Mouse (Mus musculus) splenic B cell, adult 2 months (primary cell): Measurements from ENCODE around the gene Nsl1.

Experiments used
- DNase-seq: peaks from one replicate; pipeline ENCODE4 v3.0.0-alpha.2; 2011; ENCODE audit warnings: low read depth, low spot score
- H3K27me3 ChIP-seq: 2 replicates; pipeline ENCODE4 v1.6.1; 2012; ENCODE audit warnings: mild to moderate bottlenecking, low read length, moderate library complexity, mixed read lengths; ENCODE audit not compliant: control insufficient read depth, poor library complexity, insufficient read depth, severe bottlenecking
- H3K36me3 ChIP-seq: 2 replicates; pipeline ENCODE4 v1.6.1; 2012; ENCODE audit warnings: mild to moderate bottlenecking, low read length, moderate library complexity, mixed read lengths; ENCODE audit not compliant: control insufficient read depth, poor library complexity, insufficient read depth, severe bottlenecking

The Nsl1 gene

GRCm38 (mm10) chr1:191096871-191097681 is 34.3 kb downstream of the Nsl1 start:
- Histone ChIP-seq H3K27me3 (no peaks in the 10 kb centered on the region), H3K36me3 (no peaks in the 10 kb centered on the region)
- DNase-seq, result peak; percentile 17

GRCm38 (mm10) chr1:191097802-191098747 is 35.3 kb downstream of the Nsl1 start, which contains the start of gene Batf3:
TSS of gene Batf3 (plus strand) at chr1:191097847.
- no peaks in the 10 kb centered on the region for H3K36me3 ChIP-seq
- H3K27me3 ChIP-seq, result no peaks in the 10 kb centered on the region
- peak; percentile 43 for DNase-seq

- H3K36me3 ChIP-seq, result no peaks in the 10 kb centered on the region
- no peak for DNase-seq
- H3K27me3 ChIP-seq, result no peaks in the 10 kb centered on the region
Observed at GRCm38 (mm10) chr1:191099114-191099513, 36.3 kb downstream of the Nsl1 start.

GRCm38 (mm10) chr1:191099772-191100291 is 37.0 kb downstream of the Nsl1 start:
- no peak for DNase-seq
- Histone ChIP-seq H3K36me3 (no peaks in the 10 kb centered on the region), H3K27me3 (no peaks in the 10 kb centered on the region)

- DNase-seq, result no peak
- Histone ChIP-seq H3K27me3 (no peaks in the 10 kb centered on the region), H3K36me3 (no peaks in the 10 kb centered on the region)
Observed at GRCm38 (mm10) chr1:191102730-191103370, 40.0 kb downstream of the Nsl1 start.

- no peaks in the 10 kb centered on the region for H3K36me3 ChIP-seq
- H3K27me3 ChIP-seq, result no peaks in the 10 kb centered on the region
- no peak for DNase-seq
Observed at GRCm38 (mm10) chr1:191105246-191105645, 42.4 kb downstream of the Nsl1 start.

- no peak for DNase-seq
- no peaks in the 10 kb centered on the region for H3K36me3 ChIP-seq
- H3K27me3 ChIP-seq, result no peaks in the 10 kb centered on the region
Observed at GRCm38 (mm10) chr1:191107306-191107705, 44.5 kb downstream of the Nsl1 start.

- no peaks in the 10 kb centered on the region for H3K27me3 ChIP-seq
- H3K36me3 ChIP-seq, result no peaks in the 10 kb centered on the region
- no peak for DNase-seq
Observed at GRCm38 (mm10) chr1:191109907-191110306, 47.1 kb downstream of the Nsl1 start.

- H3K36me3 ChIP-seq, result no peaks in the 10 kb centered on the region
- H3K27me3 ChIP-seq, result no peaks in the 10 kb centered on the region
- peak; percentile 52 for DNase-seq
Observed at GRCm38 (mm10) chr1:191111146-191111545, 48.3 kb downstream of the Nsl1 start.

- Histone ChIP-seq H3K36me3 (no peaks in the 10 kb centered on the region), H3K27me3 (no peaks in the 10 kb centered on the region)
- peak; percentile 51 for DNase-seq
Observed at GRCm38 (mm10) chr1:191114868-191115267, 52.1 kb downstream of the Nsl1 start.

- H3K27me3 ChIP-seq, result no peaks in the 10 kb centered on the region
- DNase-seq, result no peak
- H3K36me3 ChIP-seq, result no peaks in the 10 kb centered on the region
Observed at GRCm38 (mm10) chr1:191115514-191116238, 52.9 kb downstream of the Nsl1 start.

- Histone ChIP-seq H3K36me3 (no peaks in the 10 kb centered on the region), H3K27me3 (no peaks in the 10 kb centered on the region)
- peak; percentile 9 for DNase-seq
Observed at GRCm38 (mm10) chr1:191122744-191123143, 59.9 kb downstream of the Nsl1 start.

GRCm38 (mm10) chr1:191123696-191124095 is 60.9 kb downstream of the Nsl1 start:
- H3K36me3 ChIP-seq, result no peaks in the 10 kb centered on the region
- DNase-seq, result no peak
- H3K27me3 ChIP-seq, result no peaks in the 10 kb centered on the region

GRCm38 (mm10) chr1:191124288-191124687 is 61.5 kb downstream of the Nsl1 start:
- DNase-seq, result no peak
- H3K27me3 ChIP-seq, result no peaks in the 10 kb centered on the region
- H3K36me3 ChIP-seq, result no peaks in the 10 kb centered on the region
